Mouse (Mus musculus) olfactory bulb, adult 2 months (tissue): ENCODE measurements at regions not wholly inside any gene's neighbourhood (a gene's known extent, or its start where the extent isn't known, plus 50 kb on each side); places are given as distances from the start of the nearest gene placed in this dataset.

Experiments
- CTCF ChIP-seq: fragments of 200-500 bp; IDR thresholded peaks from 2 replicates; pipeline ENCODE4 v1.5.1; 2012; ENCODE audit warnings: low read depth, mild to moderate bottlenecking, low read length, moderate library complexity; ENCODE audit not compliant: insufficient read depth
- POLR2A ChIP-seq: fragments of 200-500 bp; IDR thresholded peaks from 2 replicates; pipeline ENCODE4 v1.6.1; 2012; ENCODE audit warnings: mild to moderate bottlenecking, low read depth, low read length, moderate library complexity; ENCODE audit not compliant: insufficient read depth

DNA sequence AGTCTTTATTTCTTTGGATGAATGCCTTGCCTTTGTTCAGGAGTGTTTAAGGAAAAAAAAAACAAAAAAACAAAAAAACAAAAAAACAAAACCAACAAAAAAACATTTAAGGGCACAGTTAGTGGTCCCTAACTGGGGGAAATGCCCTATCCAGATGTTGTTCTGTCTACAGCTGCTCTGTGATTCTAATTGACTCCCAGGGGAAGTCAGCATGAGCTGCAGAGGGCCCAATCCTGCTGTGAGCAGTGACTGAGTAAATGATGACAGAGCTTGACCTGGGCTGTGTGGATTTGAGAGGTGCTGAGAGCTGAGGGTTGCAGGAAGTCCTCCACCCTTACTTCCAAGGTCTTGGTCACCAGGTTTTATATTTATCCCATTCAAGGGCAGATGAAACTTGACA lies 812.5 kb downstream of the Robo1 start:
- no peak for TF ChIP-seq POLR2A
- no peak for TF ChIP-seq CTCF
